Mouse (Mus musculus) midbrain, embryonic 10.5 days (tissue): ENCODE data around the gene Slc4a10. TPM values are rescaled to one million over a fixed set of nuclear protein-coding genes. Genes with fewer than 3 reads are reported as not detected.
"Not testable (repeated sequence)": the region's sequence is repeated elsewhere in the genome, so short reads cannot be mapped to it uniquely, and the experiment has no call there.

Experiments
- DNase-seq: peaks from one replicate; pipeline ENCODE4 v3.0.0-alpha.2; 2017; ENCODE audit warnings: low spot score
- H3K27ac ChIP-seq: fragments of 300-500 bp; sonication (generic); replicated peaks from 2 replicates; pipeline ENCODE4 v1.5.1; 2016; ENCODE audit warnings: mild to moderate bottlenecking
- H3K27me3 ChIP-seq: fragments of 300-500 bp; sonication (generic); 2 replicates; pipeline ENCODE4 v1.6.1; 2016; ENCODE audit warnings: low read depth, mild to moderate bottlenecking; ENCODE audit not compliant: poor library complexity, severe bottlenecking
- H3K36me3 ChIP-seq: fragments of 300-500 bp; sonication (generic); 2 replicates; pipeline ENCODE4 v1.6.1; 2016; ENCODE audit warnings: mild to moderate bottlenecking, moderate library complexity
- H3K4me1 ChIP-seq: fragments of 300-500 bp; sonication (generic); 2 replicates; pipeline ENCODE4 v1.6.1; 2016
- H3K4me3 ChIP-seq: fragments of 300-500 bp; sonication (generic); 2 replicates; pipeline ENCODE4 v1.5.1; 2016; ENCODE audit warnings: mild to moderate bottlenecking, moderate library complexity
- H3K9me3 ChIP-seq: fragments of 300-500 bp; sonication (generic); replicated peaks from 2 replicates; pipeline ENCODE4 v1.6.1; 2016; ENCODE audit warnings: mild to moderate bottlenecking
- WGBS: fragments of 180-500 bp; shearing (Covaris S2); methylation state at CpG from one replicate; pipeline ENCODE4 v1.1.7; 2016; 5-methylcytosine and 5-hydroxymethylcytosine counted together
- polyA plus RNA-seq: library from polyadenylated mRNA; unstranded; fragments of >200 nt; fragmentation: Nextera tagmentation; extraction: Ambion mirVana; gene quantifications from 2 replicates; pipeline ENCODE4 v1.2.1, GENCODE M21; 2016

Gene Slc4a10
- polyA plus RNA-seq = 0.11 TPM in 1 of 2 replicates, not detected in the other

DNA sequence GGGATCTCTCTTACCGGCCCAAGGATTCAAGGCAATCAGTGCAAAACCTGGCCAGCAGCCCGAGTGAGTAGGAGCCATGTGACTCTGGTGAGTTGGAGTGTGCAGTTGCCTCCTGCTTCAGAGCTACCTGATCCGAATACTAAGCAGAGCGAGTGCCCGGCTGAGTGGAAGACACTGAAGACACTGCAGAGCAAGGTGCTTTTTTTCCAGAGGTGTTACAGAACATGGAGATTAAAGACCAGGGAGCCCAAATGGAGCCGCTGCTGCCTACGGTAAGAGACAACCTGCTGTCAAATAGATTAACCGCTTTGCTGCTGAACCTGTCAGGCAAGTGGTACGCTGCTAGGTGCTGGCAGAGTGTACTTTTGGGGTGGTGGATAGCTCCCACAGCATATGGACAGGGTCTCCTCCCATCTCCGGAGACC is at the start of gene Slc4a10:
Gene Slc4a10 (plus strand): TSS at position 42 of the 425 bp plus-strand sequence.
- H3K36me3 ChIP-seq = no peaks in the 10 kb centered on the region
- peaks cover 19% of the 10 kb centered on the region for H3K4me1 ChIP-seq
- H3K9me3 ChIP-seq = no peaks in the 10 kb centered on the region
- peak; percentile 17 for DNase-seq
- H3K4me3 ChIP-seq = peak within 1 kb of the TSS; percentile 55
- 18% methylated on average over 10 of the region's 10 CpGs for WGBS
- peak within 1 kb of the TSS; percentile 75 for H3K27ac ChIP-seq
- H3K27me3 ChIP-seq = peaks cover 13% of the 10 kb centered on the region

DNA sequence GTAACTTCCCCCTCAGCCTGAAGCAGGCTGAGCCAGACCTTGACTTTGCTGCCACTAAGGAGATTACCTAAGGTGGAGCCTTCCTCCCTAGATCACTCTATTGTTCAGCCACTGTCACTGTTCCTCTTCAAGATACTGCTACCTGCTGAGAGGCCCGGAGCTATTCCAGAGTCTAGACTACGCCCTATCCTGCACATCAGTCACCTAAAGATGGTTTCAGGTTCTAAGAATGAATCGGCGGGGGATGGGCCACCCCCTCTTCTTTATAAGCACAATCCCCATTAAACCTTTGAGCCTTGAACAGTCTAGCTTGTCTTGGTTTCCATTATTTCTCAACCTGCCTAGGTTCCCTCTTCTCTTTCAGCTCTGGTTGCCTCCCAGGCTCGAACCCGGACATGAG is 45.0 kb upstream of the Slc4a10 start:
- not testable (repeated sequence) for H3K4me3 ChIP-seq, H3K9me3 ChIP-seq, H3K4me1 ChIP-seq, DNase-seq, H3K36me3 ChIP-seq, H3K27me3 ChIP-seq, H3K27ac ChIP-seq
- WGBS = 94% methylated on average over 6 of the region's 6 CpGs

DNA sequence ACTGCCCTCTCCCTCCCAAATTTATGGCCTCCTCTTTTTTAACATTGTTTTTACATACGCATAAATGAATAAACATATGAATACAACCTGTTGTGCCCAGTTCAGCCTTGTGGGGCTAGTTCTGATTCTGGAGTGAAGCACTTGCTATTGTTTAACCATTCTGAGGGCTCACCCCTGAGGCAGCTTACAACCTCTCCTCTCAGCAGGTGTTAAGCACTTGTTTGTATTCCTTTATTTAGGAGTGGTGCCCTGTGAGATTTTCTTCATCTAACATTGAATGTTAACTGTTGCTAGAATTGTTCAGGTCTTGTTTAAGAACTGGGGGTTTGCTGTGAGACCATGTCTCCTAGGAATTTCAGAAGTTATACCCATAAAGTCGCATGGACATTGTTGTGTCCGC is 28.1 kb upstream of the Slc4a10 start:
- 60% methylated on average over 3 of the region's 3 CpGs for WGBS
- Histone ChIP-seq H3K27ac (no peak overlapping the region), H3K4me3 (no peak overlapping the region), H3K27me3 (no peaks in the 10 kb centered on the region), H3K4me1 (no peaks in the 10 kb centered on the region), H3K36me3 (no peaks in the 10 kb centered on the region), H3K9me3 (no peaks in the 10 kb centered on the region)
- DNase-seq = no peak

DNA sequence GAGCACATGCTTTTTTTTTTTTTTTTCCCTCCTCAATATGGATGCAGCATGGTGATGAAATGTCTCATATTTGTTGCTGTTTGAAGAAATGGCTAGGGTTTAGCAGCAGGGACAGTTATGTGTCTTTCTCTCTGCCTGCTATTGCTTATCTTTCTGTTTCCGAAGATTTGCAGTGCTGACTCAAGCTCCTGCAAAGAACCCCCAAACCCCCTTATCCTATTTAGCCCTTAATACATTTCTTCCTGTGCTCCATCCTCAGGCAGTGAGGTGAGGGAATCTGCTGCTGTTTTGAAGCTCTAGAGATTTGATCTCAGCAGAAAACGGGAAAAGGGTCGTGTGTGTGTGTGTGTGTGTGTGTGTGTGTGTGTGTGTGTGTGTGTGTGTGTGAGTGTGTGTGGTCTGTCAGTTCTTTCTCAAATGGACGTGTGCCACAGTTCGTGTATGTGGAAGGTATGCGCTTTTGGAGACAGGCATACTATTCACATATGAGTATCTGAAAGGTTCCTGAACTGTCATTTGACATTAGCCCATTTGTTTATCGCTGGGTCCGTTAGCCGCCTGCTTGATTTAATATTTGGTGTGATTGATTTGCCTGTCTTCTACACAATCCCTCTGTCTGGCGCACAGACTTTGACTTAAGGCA is 720 bp downstream of the Slc4a10 start:
- 19% methylated on average over 10 of the region's 10 CpGs for WGBS
- Histone ChIP-seq H3K36me3 (no peaks in the 10 kb centered on the region), H3K9me3 (no peaks in the 10 kb centered on the region), H3K4me3 (peak overlapping the region; percentile 55), H3K27ac (peak overlapping the region; percentile 75), H3K27me3 (peaks cover 13% of the 10 kb centered on the region), H3K4me1 (peaks cover 19% of the 10 kb centered on the region)
- DNase-seq = no peak

DNA sequence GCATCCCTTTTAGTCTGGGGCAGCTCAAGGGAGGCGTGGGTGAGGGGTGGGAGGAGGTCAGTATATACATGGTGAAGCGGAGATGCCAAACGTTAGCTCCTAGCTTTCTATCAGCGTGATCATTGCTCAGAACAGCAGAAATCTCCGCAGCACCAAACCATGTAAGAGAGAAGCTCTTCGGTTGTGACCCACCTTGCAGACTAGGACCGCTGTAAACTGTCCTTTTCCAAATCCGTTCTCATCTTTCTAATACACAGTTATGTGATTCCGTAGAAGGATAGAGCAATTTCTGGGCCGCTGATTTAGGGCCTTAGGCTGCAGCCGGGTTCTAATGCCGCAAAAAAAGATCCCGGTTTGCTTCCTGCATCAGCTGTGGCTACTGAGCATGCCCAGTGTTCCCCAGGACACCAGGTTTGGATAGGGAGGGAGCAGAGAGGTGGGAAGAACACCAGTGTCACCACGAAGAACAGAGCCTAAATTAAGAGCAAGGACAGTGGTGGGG is 1.3 kb downstream of the Slc4a10 start:
- DNase-seq = peak; percentile 65
- H3K9me3 ChIP-seq = no peaks in the 10 kb centered on the region
- WGBS = 2% methylated on average over 14 of the region's 14 CpGs
- no peaks in the 10 kb centered on the region for H3K36me3 ChIP-seq
- peak overlapping the region; percentile 75 for H3K27ac ChIP-seq
- peaks cover 19% of the 10 kb centered on the region for H3K4me1 ChIP-seq
- peaks cover 13% of the 10 kb centered on the region for H3K27me3 ChIP-seq
- H3K4me3 ChIP-seq = peak overlapping the region; percentile 55

DNA sequence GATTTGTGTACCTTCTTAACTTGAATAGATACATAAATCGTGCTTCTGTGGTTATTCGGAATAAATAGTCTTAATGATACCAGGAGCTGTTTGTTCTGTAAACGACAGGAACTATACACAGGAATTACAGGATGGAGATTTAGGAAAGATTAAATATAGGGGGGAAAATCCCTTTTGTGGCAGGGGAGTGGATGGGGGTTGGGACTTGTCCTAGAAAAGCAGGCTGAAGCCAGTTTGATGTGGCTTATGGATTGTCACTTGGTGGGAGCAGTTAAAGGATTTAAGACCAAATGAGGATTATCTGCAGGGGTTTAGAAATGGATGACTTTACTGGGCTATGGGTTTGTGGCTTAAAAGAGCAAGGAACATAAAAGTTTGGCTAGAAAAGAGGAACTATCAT is 1.9 kb downstream of the Slc4a10 start:
- peaks cover 13% of the 10 kb centered on the region for H3K27me3 ChIP-seq
- peak overlapping the region; percentile 55 for H3K4me3 ChIP-seq
- H3K27ac ChIP-seq = peak overlapping the region; percentile 75
- H3K36me3 ChIP-seq = no peaks in the 10 kb centered on the region
- peaks cover 19% of the 10 kb centered on the region for H3K4me1 ChIP-seq
- 14% methylated on average over 3 of the region's 3 CpGs for WGBS
- DNase-seq = no peak
- no peaks in the 10 kb centered on the region for H3K9me3 ChIP-seq

DNA sequence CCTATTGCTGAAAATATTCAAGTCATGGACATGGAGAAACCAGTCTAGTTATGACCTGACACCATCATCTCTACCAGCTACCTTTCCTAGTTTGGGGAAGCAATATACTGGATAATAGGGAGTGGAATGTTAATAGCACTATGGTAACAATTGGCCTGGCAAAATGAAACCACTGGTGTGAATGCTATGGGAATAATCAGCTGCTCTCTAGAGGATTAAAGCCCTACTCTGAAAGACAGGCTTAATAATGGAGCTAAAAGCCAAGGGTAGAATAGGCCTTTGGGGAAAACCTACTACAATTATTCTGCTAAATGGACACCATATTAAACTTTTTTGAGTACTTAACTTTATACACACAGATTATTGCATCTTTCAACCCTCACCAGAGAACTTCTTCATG is 30.2 kb downstream of the Slc4a10 start:
- Histone ChIP-seq H3K27me3 (peaks cover 4% of the 10 kb centered on the region; the same call in 1 of the 2 replicates), H3K4me3 (no peak overlapping the region), H3K27ac (no peak overlapping the region), H3K9me3 (no peaks in the 10 kb centered on the region), H3K36me3 (no peaks in the 10 kb centered on the region), H3K4me1 (no peaks in the 10 kb centered on the region)
- no peak for DNase-seq

DNA sequence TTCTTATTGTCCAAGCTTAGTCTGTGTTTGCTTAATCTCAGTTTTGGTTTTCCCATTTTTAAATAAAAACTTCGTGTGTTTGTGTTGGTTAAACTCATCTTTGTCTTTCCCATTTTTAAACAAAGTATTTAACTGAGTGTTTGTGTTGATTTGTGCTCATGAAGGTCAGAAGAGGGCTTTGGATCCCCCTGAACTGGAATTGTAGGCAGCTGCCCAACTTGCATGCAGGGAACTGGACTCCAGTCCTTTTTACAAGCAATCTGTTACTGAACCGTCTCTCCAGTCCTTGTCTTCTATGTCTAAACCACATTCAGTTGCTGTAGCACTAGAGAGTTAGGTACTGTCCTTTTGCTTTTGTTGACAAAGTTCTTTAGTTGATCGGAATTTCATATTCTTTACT is 41.3 kb downstream of the Slc4a10 start:
- no peak for DNase-seq
- no peaks in the 10 kb centered on the region for H3K27me3 ChIP-seq
- WGBS = 73% methylated on average over 3 of the region's 3 CpGs
- no peak overlapping the region for H3K27ac ChIP-seq
- no peaks in the 10 kb centered on the region for H3K9me3 ChIP-seq
- H3K4me1 ChIP-seq = no peaks in the 10 kb centered on the region
- no peak overlapping the region for H3K4me3 ChIP-seq
- H3K36me3 ChIP-seq = no peaks in the 10 kb centered on the region

DNA sequence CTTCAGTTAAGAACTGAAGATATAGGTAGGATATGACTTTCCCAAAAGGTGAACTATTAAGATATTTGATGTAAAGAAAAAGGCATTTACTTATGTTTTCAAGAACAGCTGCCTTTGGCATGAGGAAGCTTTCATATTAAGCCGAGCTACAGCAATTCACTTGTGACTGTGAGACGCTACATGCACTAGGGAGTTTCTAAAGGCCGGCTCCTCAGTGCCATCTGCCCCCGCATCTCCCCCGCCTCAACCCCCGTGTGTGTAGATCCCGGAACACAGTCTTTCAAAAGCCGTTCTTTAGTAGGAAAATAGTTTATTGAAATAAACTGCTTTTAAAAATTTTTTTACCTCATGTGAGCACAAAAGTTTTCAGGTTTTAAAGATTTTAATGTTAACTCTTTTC is 42.5 kb downstream of the Slc4a10 start:
- no peak for DNase-seq
- WGBS = 70% methylated on average over 8 of the region's 8 CpGs

DNA sequence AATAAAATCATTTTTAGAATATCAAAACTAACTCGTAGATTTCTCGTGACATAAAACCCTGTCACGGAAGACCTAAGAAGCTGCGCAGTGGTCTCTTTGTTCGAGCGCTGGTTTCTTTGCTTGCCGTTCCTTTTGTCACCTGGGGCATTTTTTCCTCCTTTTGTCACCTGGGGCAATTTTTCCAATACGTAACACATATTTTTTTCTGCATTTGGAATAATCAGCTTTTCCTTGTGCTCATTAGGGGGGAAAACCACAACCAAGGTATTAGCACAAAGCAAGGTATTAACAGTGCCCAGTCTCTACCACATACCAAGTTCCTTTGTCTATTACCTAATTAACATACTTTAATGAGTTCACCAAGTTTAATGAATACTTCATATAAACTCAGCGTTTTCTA is 42.9 kb downstream of the Slc4a10 start:
- Histone ChIP-seq H3K36me3 (no peaks in the 10 kb centered on the region), H3K27ac (no peak overlapping the region), H3K27me3 (no peaks in the 10 kb centered on the region), H3K4me1 (no peaks in the 10 kb centered on the region), H3K9me3 (no peaks in the 10 kb centered on the region), H3K4me3 (no peak overlapping the region)
- DNase-seq = no peak
- 77% methylated on average over 9 of the region's 9 CpGs for WGBS

More for the DNA sequence above, 42.5 kb downstream of the Slc4a10 start:
- H3K27me3 ChIP-seq = no peaks in the 10 kb centered on the region
- no peak overlapping the region for H3K27ac ChIP-seq
- no peak overlapping the region for H3K4me3 ChIP-seq
- no peaks in the 10 kb centered on the region for H3K4me1 ChIP-seq
- no peaks in the 10 kb centered on the region for H3K9me3 ChIP-seq
- H3K36me3 ChIP-seq = no peaks in the 10 kb centered on the region

DNA sequence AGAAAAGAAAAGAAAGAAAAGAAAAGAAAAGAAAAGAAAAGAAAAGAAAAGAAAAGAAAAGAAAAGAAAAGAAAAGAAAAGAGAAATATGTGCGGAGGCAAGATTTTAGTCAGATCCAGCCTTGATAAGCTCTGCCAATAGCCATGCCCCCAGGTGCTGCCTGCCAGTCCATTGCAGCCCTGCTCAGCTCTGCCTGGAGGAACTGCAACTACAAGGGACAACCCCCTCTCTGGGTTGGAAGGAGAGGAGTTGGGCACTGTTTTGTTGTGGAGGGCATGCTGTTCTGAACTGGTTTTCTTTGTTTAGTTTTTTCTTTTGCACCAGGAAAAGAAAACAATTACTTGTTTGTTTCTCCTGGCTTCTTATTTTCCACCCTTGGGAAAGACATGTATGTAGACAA is 54.3 kb downstream of the Slc4a10 start:
- H3K27ac ChIP-seq = no peak overlapping the region
- WGBS = 83% methylated on average over 1 of the region's 1 CpGs
- no peak overlapping the region for H3K4me3 ChIP-seq
- no peak for DNase-seq
- no peaks in the 10 kb centered on the region for H3K27me3 ChIP-seq
- no peaks in the 10 kb centered on the region for H3K9me3 ChIP-seq
- no peaks in the 10 kb centered on the region for H3K36me3 ChIP-seq
- H3K4me1 ChIP-seq = no peaks in the 10 kb centered on the region

DNA sequence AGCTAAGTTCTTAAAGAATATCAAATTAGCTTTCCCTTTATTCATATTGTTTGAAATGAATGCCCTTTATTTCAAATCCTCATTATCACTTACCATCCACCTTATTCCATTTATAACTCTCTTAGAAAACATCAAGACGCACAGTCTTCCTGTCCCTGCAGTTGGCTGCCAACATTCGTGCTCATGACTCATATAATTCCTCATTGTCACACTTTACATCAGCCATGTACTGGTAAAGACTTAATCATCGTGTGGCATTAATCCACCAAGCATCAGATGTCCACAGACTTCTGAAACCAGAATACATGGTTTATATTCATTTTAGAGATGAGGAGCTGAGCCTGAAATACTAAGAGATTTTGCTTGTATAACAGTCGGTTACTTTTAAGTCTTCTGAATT is 69.1 kb downstream of the Slc4a10 start:
- Histone ChIP-seq H3K27ac (no peak overlapping the region), H3K27me3 (no peaks in the 10 kb centered on the region), H3K36me3 (no peaks in the 10 kb centered on the region), H3K4me1 (no peaks in the 10 kb centered on the region), H3K4me3 (no peak overlapping the region), H3K9me3 (no peaks in the 10 kb centered on the region)
- DNase-seq = no peak
- 93% methylated on average over 4 of the region's 4 CpGs for WGBS

DNA sequence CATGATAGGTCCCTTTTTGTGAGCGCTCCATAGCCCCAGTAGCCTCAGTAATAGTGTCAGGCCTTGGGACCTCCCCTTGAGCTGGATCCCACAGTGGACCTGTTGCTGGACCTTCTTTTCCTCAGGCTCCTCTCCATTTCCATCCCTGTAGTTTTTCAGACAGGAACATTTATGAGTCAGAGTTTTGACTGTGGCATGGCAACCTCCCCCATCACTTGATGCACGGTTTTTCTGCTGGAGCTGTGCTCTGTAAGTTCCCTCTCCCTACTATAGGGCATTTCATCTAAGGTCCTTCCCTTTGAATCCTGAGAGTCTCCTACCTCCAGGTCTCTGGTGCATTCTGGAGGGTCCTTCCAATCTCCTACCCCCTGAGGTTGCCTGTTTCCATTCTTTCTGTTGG is 83.7 kb downstream of the Slc4a10 start:
- Histone ChIP-seq H3K36me3 (no peaks in the 10 kb centered on the region), H3K4me1 (no peaks in the 10 kb centered on the region), H3K27ac (no peak overlapping the region), H3K9me3 (no peaks in the 10 kb centered on the region), H3K4me3 (no peak overlapping the region), H3K27me3 (no peaks in the 10 kb centered on the region)
- WGBS = 88% methylated on average over 2 of the region's 2 CpGs
- no peak for DNase-seq
